In genomic region chr11:63630336-63630735, GRCm38 (mm10) we compare ENCODE assay signal across 24 mouse cellular contexts.
DNase-seq lines count a peak whose midpoint lies in the region; ATAC-seq and TF ChIP-seq lines count a peak whose summit lies in the region.
"Had no signal": no experiment of that assay in that cellular context is flagged by ENCODE, and none has a peak within 500 bp of the region (broad histone marks: within the 10 kb centered on the region; RNA-seq: fewer than 3 reads in every experiment).

No protein-coding gene starts in this region.

- DNase-seq in hindbrain, postnatal 0 days (ENCODE audit: low spot score): peak; percentile 40
- DNase-seq in midbrain, embryonic 14.5 days: peak; percentile 49
- peak; percentile 54 for DNase-seq in brain, embryonic 14.5 days (ENCODE audit: low read depth)
- DNase-seq in ovary, postnatal 10 days (ENCODE audit: low spot score): no peak
- DNase-seq: adrenal gland, adult 2 months; adrenal gland, postnatal 25 days; cerebellum, adult 11 months; cerebellum, adult 2 months; cerebellum, adult 9-11 months; cerebellum, postnatal 25 days; forebrain, postnatal 0 days; gastrocnemius, adult 2 months; gastrocnemius, postnatal 14 days; heart, adult 18-20 months; heart, postnatal 14 days; heart, postnatal 4 days had no signal

- H3K4me2 ChIP-seq in hindbrain, postnatal 0 days (ENCODE audit: low read depth, low read length): no peak overlapping the region
- H3K4me2 ChIP-seq in hindbrain, embryonic 16.5 days (ENCODE audit: low read length): no peak overlapping the region
- H3K4me2 ChIP-seq in midbrain, embryonic 14.5 days (ENCODE audit: low read length): no peak overlapping the region
- H3K4me2 ChIP-seq in midbrain, embryonic 15.5 days: no peak overlapping the region
- H3K4me2 ChIP-seq: embryonic facial prominence, embryonic 12.5 days; embryonic facial prominence, embryonic 15.5 days; heart, embryonic 13.5 days; hindbrain, embryonic 12.5 days had no signal

- H3K9me3 ChIP-seq in hindbrain, postnatal 0 days (ENCODE audit: low read length): no peaks in the 10 kb centered on the region
- H3K9me3 ChIP-seq in hindbrain, embryonic 16.5 days (ENCODE audit: control insufficient read depth, low read length): no peaks in the 10 kb centered on the region
- no peaks in the 10 kb centered on the region for H3K9me3 ChIP-seq in midbrain, embryonic 14.5 days (ENCODE audit: control insufficient read depth, low read length)
- no peaks in the 10 kb centered on the region for H3K9me3 ChIP-seq in midbrain, embryonic 15.5 days
- H3K9me3 ChIP-seq: embryonic facial prominence, embryonic 12.5 days; embryonic facial prominence, embryonic 15.5 days; heart, embryonic 13.5 days; hindbrain, embryonic 12.5 days had no signal

- WGBS in hindbrain, postnatal 0 days: 49% methylated on average over 11 of the region's 11 CpGs
- 46% methylated on average over 11 of the region's 11 CpGs for WGBS in hindbrain, embryonic 16.5 days
- WGBS in midbrain, embryonic 14.5 days: 56% methylated on average over 11 of the region's 11 CpGs
- WGBS in midbrain, embryonic 15.5 days: 55% methylated on average over 11 of the region's 11 CpGs

- no peaks in the 10 kb centered on the region for H3K27me3 ChIP-seq in hindbrain, postnatal 0 days (ENCODE audit: insufficient read depth, low read length)
- H3K27me3 ChIP-seq in hindbrain, embryonic 16.5 days (replicated peaks; ENCODE audit: control insufficient read depth, insufficient read depth, low read length): no peaks in the 10 kb centered on the region
- H3K27me3 ChIP-seq in midbrain, embryonic 14.5 days (ENCODE audit: control insufficient read depth, insufficient read depth, low read length): no peaks in the 10 kb centered on the region
- H3K27me3 ChIP-seq in midbrain, embryonic 15.5 days (replicated peaks): no peaks in the 10 kb centered on the region
- H3K27me3 ChIP-seq: embryonic facial prominence, embryonic 15.5 days had no signal

- no peaks in the 10 kb centered on the region for H3K36me3 ChIP-seq in hindbrain, postnatal 0 days (ENCODE audit: insufficient read depth, low read length)
- H3K36me3 ChIP-seq in hindbrain, embryonic 16.5 days (ENCODE audit: control insufficient read depth, insufficient read depth, low read length): no peaks in the 10 kb centered on the region
- no peaks in the 10 kb centered on the region for H3K36me3 ChIP-seq in midbrain, embryonic 14.5 days (ENCODE audit: control insufficient read depth, insufficient read depth, low read length)
- H3K36me3 ChIP-seq in midbrain, embryonic 15.5 days (replicated peaks): no peaks in the 10 kb centered on the region
- H3K36me3 ChIP-seq: embryonic facial prominence, embryonic 12.5 days; embryonic facial prominence, embryonic 15.5 days; heart, embryonic 13.5 days; hindbrain, embryonic 12.5 days had no signal

- no peak overlapping the region for H3K9ac ChIP-seq in hindbrain, postnatal 0 days (replicated peaks; ENCODE audit: low read length)
- H3K9ac ChIP-seq in hindbrain, embryonic 16.5 days (ENCODE audit: low read depth, low read length): no peak overlapping the region
- H3K9ac ChIP-seq in midbrain, embryonic 14.5 days (replicated peaks; ENCODE audit: low read length): no peak overlapping the region
- no peak overlapping the region for H3K9ac ChIP-seq in midbrain, embryonic 15.5 days
- H3K9ac ChIP-seq: embryonic facial prominence, embryonic 12.5 days; embryonic facial prominence, embryonic 15.5 days; forebrain, postnatal 0 days; heart, embryonic 13.5 days; hindbrain, embryonic 12.5 days had no signal

- H3K4me1 ChIP-seq in hindbrain, postnatal 0 days (ENCODE audit: insufficient read depth, low read length): no peaks in the 10 kb centered on the region
- H3K4me1 ChIP-seq in hindbrain, embryonic 16.5 days (ENCODE audit: control insufficient read depth, insufficient read depth, low read depth, low read length): no peaks in the 10 kb centered on the region; the same call in 1 of the 2 replicates
- no peaks in the 10 kb centered on the region for H3K4me1 ChIP-seq in midbrain, embryonic 14.5 days (ENCODE audit: control insufficient read depth, insufficient read depth, low read length)
- H3K4me1 ChIP-seq in midbrain, embryonic 15.5 days: no peaks in the 10 kb centered on the region
- H3K4me1 ChIP-seq: embryonic facial prominence, embryonic 12.5 days; heart, embryonic 13.5 days; hindbrain, embryonic 12.5 days had no signal

- TF ChIP-seq POLR2A in brain, embryonic 14.5 days (IDR thresholded peaks at IDR 0.05; ENCODE audit: borderline replicate concordance, extremely low read depth, insufficient read depth, insufficient read length, poor library complexity, severe bottlenecking): no peak

- H3K4me3 ChIP-seq in hindbrain, postnatal 0 days (ENCODE audit: low read length): no peak overlapping the region
- H3K4me3 ChIP-seq in hindbrain, embryonic 16.5 days (ENCODE audit: low read length): no peak overlapping the region
- no peak overlapping the region for H3K4me3 ChIP-seq in midbrain, embryonic 14.5 days (replicated peaks; ENCODE audit: low read depth, low read length)
- no peak overlapping the region for H3K4me3 ChIP-seq in midbrain, embryonic 15.5 days
- H3K4me3 ChIP-seq: embryonic facial prominence, embryonic 12.5 days; embryonic facial prominence, embryonic 15.5 days; gastrocnemius, adult 2 months; heart, embryonic 13.5 days; hindbrain, embryonic 12.5 days had no signal

- TF ChIP-seq CTCF in hindbrain, postnatal 0 days (IDR thresholded peaks at IDR 0.05; ENCODE audit: low read depth): no peak
- no peak for TF ChIP-seq CTCF in brain, embryonic 14.5 days (IDR thresholded peaks at IDR 0.05; ENCODE audit: borderline replicate concordance, extremely low read depth, insufficient read depth, insufficient read length)

- H3K27ac ChIP-seq in hindbrain, postnatal 0 days: no peak overlapping the region
- H3K27ac ChIP-seq in hindbrain, embryonic 16.5 days (ENCODE audit: low read depth, low read length): no peak overlapping the region
- no peak overlapping the region for H3K27ac ChIP-seq in midbrain, embryonic 14.5 days (replicated peaks; ENCODE audit: low read depth, low read length)
- no peak overlapping the region for H3K27ac ChIP-seq in midbrain, embryonic 15.5 days
- H3K27ac ChIP-seq: embryonic facial prominence, embryonic 12.5 days; embryonic facial prominence, embryonic 15.5 days; gastrocnemius, adult 2 months; heart, embryonic 13.5 days; hindbrain, embryonic 12.5 days had no signal

- 0 out of 2 replicates have a peak, but pooled peaks have one; percentile 45 for ATAC-seq in hindbrain, postnatal 0 days
- no peak for ATAC-seq in hindbrain, embryonic 16.5 days
- ATAC-seq in midbrain, embryonic 14.5 days (ENCODE audit: low FRiP score, low TSS enrichment): no peak
- ATAC-seq in midbrain, embryonic 15.5 days (replicated peaks): no peak
- ATAC-seq: CD4-positive, CD25-positive, alpha-beta regulatory T cell, adult 4 months; forebrain, embryonic 14.5 days; forebrain, postnatal 0 days had no signal
